Mouse (Mus musculus) embryonic fibroblast, embryonic 13.5 days (primary cell): ENCODE measurements around the gene Cphx3.
"Not testable (repeated sequence)": the region's sequence is repeated elsewhere in the genome, so short reads cannot be mapped to it uniquely, and the experiment has no call there.

Experiments used
- CTCF ChIP-seq: IDR thresholded peaks from 2 replicates; pipeline ENCODE4 v1.5.1; 2011; ENCODE audit warnings: mild to moderate bottlenecking, control low read depth, low read length, moderate library complexity, borderline replicate concordance; ENCODE audit not compliant: insufficient read depth
- POLR2A ChIP-seq: IDR thresholded peaks from 2 replicates; pipeline ENCODE4 v1.6.1; 2011; ENCODE audit warnings: low read depth, mild to moderate bottlenecking, control low read depth, low read length, moderate library complexity

GRCm38 (mm10) chr14:26188361-26188760 is 106.3 kb downstream of the Cphx3 start:
- TF ChIP-seq CTCF, POLR2A: not testable (repeated sequence)
